Mouse (Mus musculus) ES-Bruce4 (cell line): ENCODE data around the gene Thra. TPM values are rescaled to one million over a fixed set of nuclear protein-coding genes. Genes with fewer than 3 reads are reported as not detected.

Experiments used
- H3K27ac ChIP-seq: 2 replicates; pipeline ENCODE4 v1.5.1; 2012; ENCODE audit warnings: low read length, inconsistent platforms; ENCODE audit not compliant: insufficient read depth
- H3K27me3 ChIP-seq: 2 replicates; pipeline ENCODE4 v1.6.1; 2012; ENCODE audit warnings: mild to moderate bottlenecking, low read length, inconsistent platforms; ENCODE audit not compliant: control insufficient read depth, poor library complexity, insufficient read depth, severe bottlenecking
- H3K36me3 ChIP-seq: 2 replicates; pipeline ENCODE4 v1.6.1; 2012; ENCODE audit warnings: inconsistent platforms, mild to moderate bottlenecking, low read length, moderate library complexity; ENCODE audit not compliant: control insufficient read depth, poor library complexity, insufficient read depth, severe bottlenecking
- H3K4me1 ChIP-seq: one replicate; pipeline ENCODE4 v1.8.1; 2011; ENCODE audit warnings: low read length; ENCODE audit not compliant: control insufficient read depth, insufficient read depth
- H3K4me3 ChIP-seq: 2 replicates; pipeline ENCODE4 v1.5.1; 2011; ENCODE audit warnings: low read depth, mild to moderate bottlenecking, low read length
- H3K9ac ChIP-seq: 2 replicates; pipeline ENCODE4 v1.6.1; 2012; ENCODE audit warnings: low read depth, mild to moderate bottlenecking, inconsistent platforms; ENCODE audit not compliant: poor library complexity, severe bottlenecking
- H3K9me3 ChIP-seq: replicated peaks from 2 replicates; pipeline ENCODE4 v1.6.1; 2012; ENCODE audit warnings: mild to moderate bottlenecking, low read length, inconsistent platforms; ENCODE audit not compliant: control insufficient read depth, poor library complexity, insufficient read depth, severe bottlenecking
- CTCF ChIP-seq: IDR thresholded peaks from one replicate; pipeline ENCODE4 v1.8.1; 2011; ENCODE audit warnings: low read depth, low read length
- EP300 ChIP-seq: IDR thresholded peaks from 2 replicates; pipeline ENCODE4 v1.6.1; 2011; ENCODE audit warnings: low read depth, low read length; ENCODE audit not compliant: insufficient read depth
- POLR2A ChIP-seq: IDR thresholded peaks from one replicate; pipeline ENCODE4 v1.8.1; 2011; ENCODE audit warnings: low read length; ENCODE audit not compliant: insufficient read depth
- polyA plus RNA-seq: library from polyadenylated mRNA; stranded (reverse); fragments of >200 nt; gene quantifications from 2 replicates; pipeline ENCODE4 v1.2.4, GENCODE M21; 2011; ENCODE audit warnings: low read depth; ENCODE audit not compliant: missing spikeins, insufficient read depth, insufficient read length

The Thra gene
- polyA plus RNA-seq: 20.7 and 24.6 TPM in 2 replicates

DNA sequence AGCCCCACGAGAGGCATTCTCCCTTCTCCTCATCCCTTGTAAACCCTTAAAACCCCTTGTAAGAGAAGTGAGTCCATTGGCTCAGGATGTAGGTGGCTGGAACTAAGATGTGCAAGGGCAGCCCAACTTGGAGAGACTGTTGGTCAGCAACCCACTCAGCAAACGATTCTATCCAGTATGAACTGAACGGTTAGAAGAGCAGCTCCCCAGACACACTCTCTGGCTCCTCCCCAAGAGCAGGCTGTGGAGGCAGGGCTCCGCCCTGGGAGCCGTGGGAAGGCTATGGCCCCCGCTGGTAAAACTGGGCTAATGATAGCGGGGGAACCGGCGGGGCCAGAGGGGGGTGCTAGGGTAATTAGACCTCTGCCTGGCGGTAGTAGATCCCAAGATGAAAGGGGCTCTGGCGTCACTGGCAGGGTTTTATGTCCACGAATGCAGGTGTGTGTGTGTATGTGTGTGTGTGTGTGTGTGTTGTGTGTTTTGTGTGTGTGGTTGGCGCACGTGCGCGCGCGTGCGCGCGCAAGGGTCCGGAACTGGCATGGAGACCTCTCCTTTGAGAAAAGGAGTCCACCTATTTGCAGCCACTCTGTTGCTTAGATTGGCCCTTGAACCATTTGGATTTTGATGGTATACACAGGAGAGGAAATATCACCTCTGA is at the start of gene Thra:
TSS of gene Thra (plus strand) at position 246 of the 658 bp plus-strand sequence.
- no peaks in the 10 kb centered on the region for H3K9me3 ChIP-seq
- H3K27ac ChIP-seq: peak within 1 kb of the TSS; percentile 40
- H3K4me3 ChIP-seq: peak within 1 kb of the TSS; percentile 80
- peak within 1 kb of the TSS; percentile 89 for H3K9ac ChIP-seq
- peaks cover 20% of the 10 kb centered on the region for H3K4me1 ChIP-seq
- H3K27me3 ChIP-seq: no peaks in the 10 kb centered on the region
- TF ChIP-seq POLR2A (no peak), CTCF (no peak), EP300 (no peak)
- no peaks in the 10 kb centered on the region for H3K36me3 ChIP-seq

DNA sequence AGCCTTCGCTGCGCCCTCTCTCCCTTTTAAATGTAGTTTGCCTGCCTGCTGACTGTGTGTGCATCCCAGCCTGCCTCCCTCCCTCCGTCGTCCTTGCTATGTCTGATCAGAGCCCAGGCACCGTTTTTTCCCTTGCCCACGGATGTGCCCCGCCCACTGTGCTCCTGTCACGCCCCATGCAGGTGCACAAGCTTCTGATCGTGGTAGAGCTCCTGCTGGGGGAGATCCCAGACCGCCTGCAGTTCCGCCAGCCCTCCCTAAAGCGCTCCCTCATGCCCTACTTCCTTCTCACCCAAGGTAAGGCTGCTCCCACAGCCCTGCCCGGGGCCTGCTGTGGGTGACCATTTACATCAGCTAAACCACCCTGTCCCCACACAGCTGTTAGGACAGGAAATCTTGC is 47.2 kb upstream of the Thra start:
- peaks cover 56% of the 10 kb centered on the region for H3K36me3 ChIP-seq
- no peak for TF ChIP-seq POLR2A
- no peak for TF ChIP-seq EP300
- TF ChIP-seq CTCF: no peak
- H3K9me3 ChIP-seq: no peaks in the 10 kb centered on the region
- no peaks in the 10 kb centered on the region for H3K27me3 ChIP-seq
- H3K4me3 ChIP-seq: no peak overlapping the region
- no peak overlapping the region for H3K9ac ChIP-seq
- no peaks in the 10 kb centered on the region for H3K4me1 ChIP-seq
- H3K27ac ChIP-seq: no peak overlapping the region

DNA sequence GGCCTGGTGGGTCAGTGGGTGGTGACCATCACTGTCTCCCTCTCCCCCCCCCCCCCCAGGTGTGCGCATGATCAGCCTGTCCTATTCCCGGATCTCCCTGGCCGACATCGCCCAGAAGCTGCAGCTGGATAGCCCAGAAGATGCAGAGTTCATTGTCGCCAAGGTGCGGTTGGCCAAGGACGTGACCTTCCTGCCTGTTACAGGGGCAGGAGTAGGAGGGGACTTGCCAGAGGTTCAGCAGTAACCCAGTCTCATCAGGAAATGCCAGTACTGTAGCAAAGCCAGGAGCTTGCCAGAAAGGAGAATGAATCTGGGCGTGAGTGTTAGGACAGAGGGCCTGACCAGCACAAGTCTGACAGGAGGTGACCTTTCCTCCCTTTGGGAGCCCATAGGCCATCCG is 46.7 kb upstream of the Thra start:
- TF ChIP-seq CTCF: no peak
- no peak for TF ChIP-seq EP300
- TF ChIP-seq POLR2A: no peak
- Histone ChIP-seq H3K27ac (no peak overlapping the region), H3K27me3 (no peaks in the 10 kb centered on the region), H3K9ac (no peak overlapping the region), H3K9me3 (no peaks in the 10 kb centered on the region), H3K4me1 (no peaks in the 10 kb centered on the region), H3K4me3 (no peak overlapping the region), H3K36me3 (peaks cover 54% of the 10 kb centered on the region)

DNA sequence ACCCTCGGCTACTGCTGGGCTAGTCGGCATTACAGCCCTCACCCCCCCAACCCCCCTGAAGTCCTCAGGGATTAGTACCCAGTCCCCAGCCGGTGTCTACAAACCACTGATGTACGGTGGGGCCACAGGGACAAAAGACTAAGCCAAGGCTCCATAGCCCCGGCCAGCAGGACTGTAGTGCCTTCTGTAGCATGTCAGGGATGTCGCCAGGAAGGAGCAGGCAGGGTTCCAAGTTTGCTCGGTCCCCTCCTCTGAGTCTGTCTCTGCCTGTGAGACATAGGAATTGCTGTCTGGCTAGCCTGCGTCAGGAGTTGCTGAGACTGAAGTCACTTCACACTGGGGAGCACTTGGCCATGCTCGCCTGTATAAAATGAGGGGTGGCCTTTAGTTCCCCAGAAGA is 46.1 kb upstream of the Thra start:
- Histone ChIP-seq H3K9ac (no peak overlapping the region), H3K4me3 (no peak overlapping the region), H3K27me3 (no peaks in the 10 kb centered on the region), H3K4me1 (no peaks in the 10 kb centered on the region), H3K36me3 (peaks cover 51% of the 10 kb centered on the region), H3K9me3 (no peaks in the 10 kb centered on the region), H3K27ac (no peak overlapping the region)
- TF ChIP-seq CTCF: no peak
- no peak for TF ChIP-seq EP300
- no peak for TF ChIP-seq POLR2A

DNA sequence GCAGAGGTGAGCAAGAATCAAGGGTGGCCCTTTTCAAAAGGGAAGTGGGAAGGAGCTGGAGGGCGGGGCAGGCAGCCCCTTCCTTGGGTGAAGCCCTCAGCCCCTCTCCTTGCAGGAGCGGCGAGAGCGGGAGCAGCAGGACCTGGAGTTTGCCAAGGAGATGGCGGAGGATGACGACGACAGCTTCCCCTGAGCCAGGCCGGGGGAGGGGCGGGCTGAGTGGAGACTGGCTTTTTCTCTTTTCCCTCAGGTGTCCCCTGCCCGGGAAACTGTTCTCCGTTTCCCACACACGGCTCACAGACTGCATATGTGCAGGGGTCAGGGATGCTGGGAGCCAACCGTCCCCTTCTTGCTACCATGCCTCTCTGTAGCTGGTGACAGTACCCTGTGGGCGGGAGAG is 45.0 kb upstream of the Thra start:
- no peak for TF ChIP-seq POLR2A
- TF ChIP-seq EP300: no peak
- no peak for TF ChIP-seq CTCF
- H3K9ac ChIP-seq: no peak overlapping the region
- no peaks in the 10 kb centered on the region for H3K4me1 ChIP-seq
- no peaks in the 10 kb centered on the region for H3K9me3 ChIP-seq
- H3K36me3 ChIP-seq: peaks cover 41% of the 10 kb centered on the region
- H3K4me3 ChIP-seq: no peak overlapping the region
- H3K27me3 ChIP-seq: no peaks in the 10 kb centered on the region
- no peak overlapping the region for H3K27ac ChIP-seq

DNA sequence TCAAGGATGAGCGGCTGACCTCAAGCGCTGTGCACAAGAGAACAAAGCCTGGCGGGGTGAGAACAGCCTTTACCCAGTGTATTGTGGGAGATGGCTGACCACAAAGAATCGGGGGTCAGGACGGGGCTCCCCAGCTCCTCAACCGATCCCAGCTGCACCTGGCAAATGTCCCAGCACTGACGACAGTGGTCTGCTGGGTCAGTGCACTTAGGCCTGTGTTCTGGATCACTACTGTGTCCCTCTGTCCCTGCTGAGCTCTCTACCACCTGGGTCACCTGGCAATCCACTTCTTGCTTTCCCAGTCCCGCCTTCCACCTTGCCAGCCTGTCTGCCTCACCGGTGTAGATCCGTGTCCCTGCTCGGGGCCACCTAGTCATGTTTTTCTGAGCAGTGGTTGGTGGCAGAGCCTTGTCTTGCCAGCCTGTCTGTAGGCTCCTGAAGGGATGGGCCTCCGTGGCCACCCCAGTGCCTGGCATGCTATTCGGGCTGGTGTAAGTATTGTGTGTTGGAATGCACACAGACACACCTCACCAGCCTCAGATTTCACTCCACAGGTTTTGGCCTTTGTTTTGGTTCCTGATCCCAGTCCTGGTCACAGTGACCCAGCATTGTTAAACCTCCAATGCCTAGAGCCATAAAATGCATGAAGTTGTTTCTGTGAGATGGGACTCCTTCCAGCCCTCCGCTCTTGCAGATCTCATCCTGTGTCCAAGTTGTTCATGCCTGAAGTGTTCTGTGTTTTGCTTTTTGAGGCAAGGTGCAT is 43.8 kb upstream of the Thra start:
- H3K27me3 ChIP-seq: no peaks in the 10 kb centered on the region
- no peak overlapping the region for H3K9ac ChIP-seq
- H3K9me3 ChIP-seq: no peaks in the 10 kb centered on the region
- peaks cover 2% of the 10 kb centered on the region for H3K4me1 ChIP-seq
- no peak for TF ChIP-seq CTCF
- TF ChIP-seq POLR2A: no peak
- no peak for TF ChIP-seq EP300
- H3K36me3 ChIP-seq: peaks cover 29% of the 10 kb centered on the region
- no peak overlapping the region for H3K27ac ChIP-seq
- no peak overlapping the region for H3K4me3 ChIP-seq
